8 mouse cellular contexts compared by ENCODE assay signal in genomic region chr2:104409851-104410821, GRCm38 (mm10). TPM values are rescaled to one million over a fixed set of nuclear protein-coding genes. Genes with fewer than 3 reads are reported as not detected.
A peak's percentile ranks its signal among the peaks of the same experiment; 100 is the strongest.
DNase-seq lines count a peak whose midpoint lies in the region; ATAC-seq and TF ChIP-seq lines count a peak whose summit lies in the region.

No protein-coding gene starts in this region.

- peak overlapping the region; percentile 95 for H3K4me2 ChIP-seq in lung, embryonic 16.5 days (ENCODE audit: low read depth, low read length)
- peak overlapping the region; percentile 56 for H3K4me2 ChIP-seq in forebrain, postnatal 0 days (ENCODE audit: low read depth)
- H3K4me2 ChIP-seq in kidney, embryonic 16.5 days (replicated peaks; ENCODE audit: low read depth, low read length): peak overlapping the region; percentile 99
- peak overlapping the region; percentile 56 for H3K4me2 ChIP-seq in liver, embryonic 14.5 days (ENCODE audit: low read depth)

- DNase-seq in lung, postnatal 36 days: no peak
- peak; percentile 70 for DNase-seq in cerebellum, adult 8-10 months
- peak; percentile 85 for DNase-seq in forebrain, postnatal 0 days
- no peak for DNase-seq in liver, embryonic 14.5 days (ENCODE audit: low read depth in 3 of 3, low spot score in 3 of 3)
- peak; percentile 63 to 66 for DNase-seq in right cerebral cortex, adult 2 months (ENCODE audit: low spot score in 2 of 2)
- DNase-seq in B cell, adult 2 months: no peak

- WGBS in lung, embryonic 16.5 days: under 1% methylated on average over 104 of the region's 111 CpGs
- 2% methylated on average over 109 of the region's 111 CpGs for WGBS in forebrain, postnatal 0 days
- under 1% methylated on average over 110 of the region's 111 CpGs for WGBS in kidney, embryonic 16.5 days
- 1% methylated on average over 109 of the region's 111 CpGs for WGBS in liver, embryonic 14.5 days (ENCODE audit: insufficient replicate concordance)

- no peak for TF ChIP-seq EP300 in liver, embryonic 14.5 days (IDR thresholded peaks at IDR 0.05; ENCODE audit: low read depth)

- H3K4me3 ChIP-seq in lung, embryonic 16.5 days (ENCODE audit: low read length): peak overlapping the region; percentile 59
- H3K4me3 ChIP-seq in forebrain, postnatal 0 days (ENCODE audit: low read depth, low read length): peak overlapping the region; percentile 89
- peak overlapping the region; percentile 63 for H3K4me3 ChIP-seq in kidney, embryonic 16.5 days (ENCODE audit: low read length)
- peak overlapping the region in 1 of 2 experiments; percentile 39; a peak in 2 of 4 replicates for H3K4me3 ChIP-seq in liver, embryonic 14.5 days (ENCODE audit: insufficient read depth in 1 of 2, low read depth in 2 of 2, low read length in 2 of 2)

- H3K9ac ChIP-seq in lung, embryonic 16.5 days (ENCODE audit: low read length): peak overlapping the region; percentile 55
- H3K9ac ChIP-seq in forebrain, postnatal 0 days: peak overlapping the region; percentile 98
- peak overlapping the region; percentile 66 for H3K9ac ChIP-seq in kidney, embryonic 16.5 days (replicated peaks; ENCODE audit: low read length)
- H3K9ac ChIP-seq in liver, embryonic 14.5 days (replicated peaks): no peak overlapping the region

- H3K27me3 ChIP-seq in lung, embryonic 16.5 days (ENCODE audit: control insufficient read depth, insufficient read depth, low read depth, low read length): peaks cover 48% of the 10 kb centered on the region
- no peaks in the 10 kb centered on the region for H3K27me3 ChIP-seq in forebrain, postnatal 0 days (ENCODE audit: insufficient read depth, low read length)
- H3K27me3 ChIP-seq in kidney, embryonic 16.5 days (ENCODE audit: insufficient read depth, low read length): peaks cover 48% of the 10 kb centered on the region
- peaks cover 48% of the 10 kb centered on the region for H3K27me3 ChIP-seq in liver, embryonic 14.5 days (ENCODE audit: control insufficient read depth, insufficient read depth, low read length)

- H3K9me3 ChIP-seq in lung, embryonic 16.5 days (ENCODE audit: control insufficient read depth, low read length): no peaks in the 10 kb centered on the region
- no peaks in the 10 kb centered on the region for H3K9me3 ChIP-seq in forebrain, postnatal 0 days (ENCODE audit: low read length)
- H3K9me3 ChIP-seq in kidney, embryonic 16.5 days (ENCODE audit: low read length): no peaks in the 10 kb centered on the region
- H3K9me3 ChIP-seq in liver, embryonic 14.5 days (ENCODE audit: control insufficient read depth, low read length): no peaks in the 10 kb centered on the region

- TF ChIP-seq CTCF in forebrain, postnatal 0 days (IDR thresholded peaks at IDR 0.05; ENCODE audit: low read depth): no peak
- TF ChIP-seq CTCF in liver, embryonic 14.5 days (IDR thresholded peaks at IDR 0.05; ENCODE audit: low read depth): no peak

- peak; percentile 71 for ATAC-seq in lung, embryonic 16.5 days (ENCODE audit: low read depth)
- peak; percentile 90 for ATAC-seq in forebrain, postnatal 0 days
- peak; percentile 59 for ATAC-seq in kidney, embryonic 16.5 days (ENCODE audit: low FRiP score, low TSS enrichment)
- ATAC-seq in liver, embryonic 14.5 days (ENCODE audit: insufficient read depth): no peak

- no peaks in the 10 kb centered on the region for H3K36me3 ChIP-seq in lung, embryonic 16.5 days (ENCODE audit: control insufficient read depth, insufficient read depth, low read length)
- no peaks in the 10 kb centered on the region for H3K36me3 ChIP-seq in forebrain, postnatal 0 days (ENCODE audit: insufficient read depth)
- H3K36me3 ChIP-seq in kidney, embryonic 16.5 days (ENCODE audit: insufficient read depth, low read length): no peaks in the 10 kb centered on the region
- no peaks in the 10 kb centered on the region for H3K36me3 ChIP-seq in liver, embryonic 14.5 days (replicated peaks; ENCODE audit: control insufficient read depth, insufficient read depth, low read depth)

- H3K27ac ChIP-seq in lung, embryonic 16.5 days (ENCODE audit: low read length): no peak overlapping the region
- peak overlapping the region; percentile 96 for H3K27ac ChIP-seq in forebrain, postnatal 0 days (ENCODE audit: low read depth, low read length)
- H3K27ac ChIP-seq in kidney, embryonic 16.5 days (ENCODE audit: low read length): no peak overlapping the region
- no peak overlapping the region for H3K27ac ChIP-seq in liver, embryonic 14.5 days

- H3K4me1 ChIP-seq in lung, embryonic 16.5 days (replicated peaks; ENCODE audit: control insufficient read depth, insufficient read depth, low read length): peaks cover 5% of the 10 kb centered on the region
- H3K4me1 ChIP-seq in forebrain, postnatal 0 days (ENCODE audit: insufficient read depth): peaks cover 21% of the 10 kb centered on the region
- H3K4me1 ChIP-seq in kidney, embryonic 16.5 days (ENCODE audit: insufficient read depth, low read length): peaks cover 10% of the 10 kb centered on the region; the same call in 1 of the 2 replicates
- H3K4me1 ChIP-seq in liver, embryonic 14.5 days (replicated peaks; ENCODE audit: control insufficient read depth in 2 of 2, insufficient read depth in 2 of 2, low read length in 1 of 2): no peaks in the 10 kb centered on the region

RNA-seq across cellular contexts. Expression of gene D430041D05Rik, which starts 0.7 kb away (rescaled TPM):
- polyA plus RNA-seq in lung, embryonic 16.5 days (2015; fragmentation: Nextera tagmentation; extraction: Ambion mirVana): 0.70 and 0.75 TPM in 2 replicates
- total RNA-seq in forebrain, postnatal 0 days (2014; rRNA removed): 51.2 and 58.9 TPM in 2 replicates
- 8.2 and 11.1 TPM in 2 replicates for polyA plus RNA-seq in forebrain, postnatal 0 days (2015; fragmentation: Nextera tagmentation; extraction: Ambion mirVana)
- polyA plus RNA-seq in kidney, embryonic 16.5 days (2015; fragmentation: Nextera tagmentation; extraction: Ambion mirVana): 0.42 and 0.55 TPM in 2 replicates
- under 0.01 and 0.02 TPM in 2 replicates for polyA plus RNA-seq in liver, embryonic 14.5 days (2012; rRNA removed)
- not detected in 2 replicates for polyA plus RNA-seq in liver, embryonic 14.5 days (2014; fragmentation: Nextera tagmentation; extraction: Ambion mirVana)

Comparison
In these comparisons a context has a peak if more than half of its experiments do, and no peak if none do; other contexts are left out.
1. DNase-seq: peak in cerebellum, adult 8-10 months (single experiment), forebrain, postnatal 0 days (single experiment) and right cerebral cortex, adult 2 months (2 of 2); none in lung, postnatal 36 days (single experiment), liver, embryonic 14.5 days (0 of 3) and B cell, adult 2 months (0 of 2).
2. Peak in every context shown above with its lines, with median percentiles within 50 percentile points of each other: H3K4me2 ChIP-seq.